Mouse (Mus musculus): ENCODE results near the gene Sema4c. TPM values are rescaled to one million over a fixed set of nuclear protein-coding genes. Genes with fewer than 3 reads are reported as not detected.

The Sema4c gene
- total RNA-seq, 1 experiment: 10.0 TPM

GRCm38 (mm10) chr1:36536397-36536728 lies 21.8 kb downstream of the Sema4c start:
- DNase-seq (ENCODE audit: low read depth, low spot score): no peak
- no peak overlapping the region for H3K4me3 ChIP-seq (ENCODE audit: insufficient read depth in 1 of 2, low read depth in 1 of 2, low read length in 2 of 2, poor library complexity in 1 of 2, severe bottlenecking in 1 of 2)
- no peaks in the 10 kb centered on the region for H3K9me3 ChIP-seq (ENCODE audit: control insufficient read depth, insufficient read depth, low read depth, low read length)
- peaks cover 2 to 7% of the 10 kb centered on the region in 2 experiments; a peak in 2 of 4 replicates for H3K4me1 ChIP-seq (ENCODE audit: control insufficient read depth in 2 of 2, insufficient read depth in 2 of 2, low read length in 2 of 2, poor library complexity in 1 of 2)
- no peak overlapping the region for H3K27ac ChIP-seq (ENCODE audit: insufficient read depth, low read depth, low read length, poor library complexity, severe bottlenecking)
- H3K9ac ChIP-seq (ENCODE audit: insufficient read depth, low read depth, low read length, poor library complexity, severe bottlenecking): no peak overlapping the region
- in situ Hi-C loops (cut with MboI; ENCODE audit: low sequenced_read_pairs in 2 of 2, unreplicated experiment in 2 of 2): no loop called here
- H3K36me3 ChIP-seq (ENCODE audit: control insufficient read depth, insufficient read depth, low read length, poor library complexity, severe bottlenecking): peaks cover 5% of the 10 kb centered on the region; the same call in 1 of the 2 replicates
- TF ChIP-seq CHD2 (IDR thresholded peaks at IDR 0.05; ENCODE audit: low read depth, low read length): no peak
- no peak for TF ChIP-seq ZNF384 (IDR thresholded peaks at IDR 0.05; ENCODE audit: low read depth, low read length)
- no peak for TF ChIP-seq MAFK (IDR thresholded peaks at IDR 0.05; ENCODE audit: insufficient read depth, low read depth, low read length)
- no peak for TF ChIP-seq HCFC1 (IDR thresholded peaks at IDR 0.05; ENCODE audit: borderline replicate concordance, insufficient read depth, low read length)
- no peak for TF ChIP-seq ZC3H11A (IDR thresholded peaks at IDR 0.05; ENCODE audit: borderline replicate concordance, low read depth, low read length)

GRCm38 (mm10) chr1:36535477-36536396 lies 22.4 kb downstream of the Sema4c start:
- no peak overlapping the region for H3K9ac ChIP-seq (ENCODE audit: insufficient read depth, low read depth, low read length, poor library complexity, severe bottlenecking)
- H3K4me3 ChIP-seq (ENCODE audit: insufficient read depth in 1 of 2, low read depth in 1 of 2, low read length in 2 of 2, poor library complexity in 1 of 2, severe bottlenecking in 1 of 2): no peak overlapping the region
- H3K9me3 ChIP-seq (ENCODE audit: control insufficient read depth, insufficient read depth, low read depth, low read length): no peaks in the 10 kb centered on the region
- no peak for DNase-seq (ENCODE audit: low read depth, low spot score)
- H3K27ac ChIP-seq (ENCODE audit: insufficient read depth, low read depth, low read length, poor library complexity, severe bottlenecking): no peak overlapping the region
- H3K36me3 ChIP-seq (ENCODE audit: control insufficient read depth, insufficient read depth, low read length, poor library complexity, severe bottlenecking): peaks cover 3% of the 10 kb centered on the region; the same call in 1 of the 2 replicates
- in situ Hi-C loops (cut with MboI; ENCODE audit: low sequenced_read_pairs in 2 of 2, unreplicated experiment in 2 of 2): no loop called here
- TF ChIP-seq ZNF384 (IDR thresholded peaks at IDR 0.05; ENCODE audit: low read depth, low read length): no peak
- H3K4me1 ChIP-seq (ENCODE audit: control insufficient read depth in 2 of 2, insufficient read depth in 2 of 2, low read length in 2 of 2, poor library complexity in 1 of 2): peaks cover 2 to 7% of the 10 kb centered on the region in 2 experiments; a peak in 2 of 4 replicates

- in situ Hi-C loops (cut with MboI; ENCODE audit: low sequenced_read_pairs in 2 of 2, unreplicated experiment in 2 of 2): no loop called here
- TF ChIP-seq ZC3H11A (IDR thresholded peaks at IDR 0.05; ENCODE audit: borderline replicate concordance, low read depth, low read length): no peak
- TF ChIP-seq MAFK (IDR thresholded peaks at IDR 0.05; ENCODE audit: insufficient read depth, low read depth, low read length): no peak
- TF ChIP-seq HCFC1 (IDR thresholded peaks at IDR 0.05; ENCODE audit: borderline replicate concordance, insufficient read depth, low read length): no peak
- no peak for TF ChIP-seq CHD2 (IDR thresholded peaks at IDR 0.05; ENCODE audit: low read depth, low read length)
- TF ChIP-seq ZNF384 (IDR thresholded peaks at IDR 0.05; ENCODE audit: low read depth, low read length): no peak
- H3K4me1 ChIP-seq (ENCODE audit: control insufficient read depth in 2 of 2, insufficient read depth in 2 of 2, low read length in 2 of 2, poor library complexity in 1 of 2): peaks cover 2 to 7% of the 10 kb centered on the region in 2 experiments; a peak in 2 of 4 replicates
- H3K9ac ChIP-seq (ENCODE audit: insufficient read depth, low read depth, low read length, poor library complexity, severe bottlenecking): no peak overlapping the region
- DNase-seq (ENCODE audit: low read depth, low spot score): no peak
- H3K9me3 ChIP-seq (ENCODE audit: control insufficient read depth, insufficient read depth, low read depth, low read length): no peaks in the 10 kb centered on the region
- H3K27ac ChIP-seq (ENCODE audit: insufficient read depth, low read depth, low read length, poor library complexity, severe bottlenecking): no peak overlapping the region
- peaks cover 3% of the 10 kb centered on the region; the same call in 1 of the 2 replicates for H3K36me3 ChIP-seq (ENCODE audit: control insufficient read depth, insufficient read depth, low read length, poor library complexity, severe bottlenecking)
- H3K4me3 ChIP-seq (ENCODE audit: insufficient read depth in 1 of 2, low read depth in 1 of 2, low read length in 2 of 2, poor library complexity in 1 of 2, severe bottlenecking in 1 of 2): no peak overlapping the region
These were observed 23.5 kb downstream of the Sema4c start for GRCm38 (mm10) chr1:36534595-36535058.

GRCm38 (mm10) chr1:36533546-36533945 lies 24.6 kb downstream of the Sema4c start:
- in situ Hi-C loops (cut with MboI; ENCODE audit: low sequenced_read_pairs in 2 of 2, unreplicated experiment in 2 of 2): no loop called here
- TF ChIP-seq HCFC1 (IDR thresholded peaks at IDR 0.05; ENCODE audit: borderline replicate concordance, insufficient read depth, low read length): no peak
- TF ChIP-seq ZC3H11A (IDR thresholded peaks at IDR 0.05; ENCODE audit: borderline replicate concordance, low read depth, low read length): no peak
- no peak for TF ChIP-seq MAFK (IDR thresholded peaks at IDR 0.05; ENCODE audit: insufficient read depth, low read depth, low read length)
- TF ChIP-seq ZNF384 (IDR thresholded peaks at IDR 0.05; ENCODE audit: low read depth, low read length): no peak
- TF ChIP-seq CHD2 (IDR thresholded peaks at IDR 0.05; ENCODE audit: low read depth, low read length): no peak
- H3K4me1 ChIP-seq (ENCODE audit: control insufficient read depth in 2 of 2, insufficient read depth in 2 of 2, low read length in 2 of 2, poor library complexity in 1 of 2): peaks cover 2 to 5% of the 10 kb centered on the region in 2 experiments; a peak in 2 of 4 replicates
- H3K9ac ChIP-seq (ENCODE audit: insufficient read depth, low read depth, low read length, poor library complexity, severe bottlenecking): no peak overlapping the region
- no peak overlapping the region for H3K4me3 ChIP-seq (ENCODE audit: insufficient read depth in 1 of 2, low read depth in 1 of 2, low read length in 2 of 2, poor library complexity in 1 of 2, severe bottlenecking in 1 of 2)
- no peak overlapping the region for H3K27ac ChIP-seq (ENCODE audit: insufficient read depth, low read depth, low read length, poor library complexity, severe bottlenecking)
- DNase-seq (ENCODE audit: low read depth, low spot score): no peak
- no peaks in the 10 kb centered on the region for H3K9me3 ChIP-seq (ENCODE audit: control insufficient read depth, insufficient read depth, low read depth, low read length)
- no peaks in the 10 kb centered on the region for H3K36me3 ChIP-seq (ENCODE audit: control insufficient read depth, insufficient read depth, low read length, poor library complexity, severe bottlenecking)
